Mouse (Mus musculus): Measurements from ENCODE around the gene Rdh9.

Rdh9 gene

DNA sequence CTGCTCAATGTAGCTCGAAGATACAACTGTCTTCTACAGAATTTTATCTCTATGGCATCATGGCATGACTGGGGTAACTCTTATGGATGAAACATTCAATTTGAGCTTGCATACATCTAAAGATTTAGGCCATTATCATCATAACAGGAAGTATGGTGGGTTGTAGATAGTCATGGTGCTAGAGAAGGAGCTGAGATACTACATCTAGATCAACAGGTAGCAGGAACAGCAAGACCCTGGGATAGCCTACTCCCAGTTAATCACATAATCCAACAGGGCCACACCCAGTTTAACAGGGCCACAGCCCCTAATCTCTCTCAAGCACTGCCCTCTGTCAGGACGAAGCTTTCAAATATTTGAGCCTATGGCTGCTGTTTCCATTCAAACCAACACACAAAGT lies 64.6 kb downstream of the Rdh9 start:
- in situ Hi-C loops (cut with MboI, MseI) = no loop called here
